Mouse (Mus musculus) intestine, embryonic 16.5 days (tissue): ENCODE results near the gene Adam20. TPM values are rescaled to one million over a fixed set of nuclear protein-coding genes. Genes with fewer than 3 reads are reported as not detected.
"Not testable (repeated sequence)": the region's sequence is repeated elsewhere in the genome, so short reads cannot be mapped to it uniquely, and the experiment has no call there.

Experiments
- ATAC-seq: fragments of 200-750 bp; cut with Nextera tagmentation; 2 replicates; pipeline ENCODE4 v1.8.0; 2017; ENCODE audit warnings: moderate TSS enrichment, moderate library complexity
- H3K27ac ChIP-seq: fragments of 300-500 bp; sonication (generic); 2 replicates; pipeline ENCODE4 v1.5.1; 2014; ENCODE audit warnings: mild to moderate bottlenecking, low read length
- H3K27me3 ChIP-seq: fragments of 300-500 bp; sonication (generic); replicated peaks from 2 replicates; pipeline ENCODE4 v1.6.1; 2014; ENCODE audit warnings: low read length, control low read depth, mixed read lengths; ENCODE audit not compliant: control insufficient read depth, insufficient read depth
- H3K36me3 ChIP-seq: fragments of 300-500 bp; sonication (generic); 2 replicates; pipeline ENCODE4 v1.6.1; 2014; ENCODE audit warnings: low read length, control low read depth; ENCODE audit not compliant: control insufficient read depth, insufficient read depth
- H3K4me1 ChIP-seq: fragments of 300-500 bp; sonication (generic); 2 replicates; pipeline ENCODE4 v1.6.1; 2014; ENCODE audit warnings: low read length, control low read depth, mixed read lengths; ENCODE audit not compliant: control insufficient read depth, insufficient read depth
- H3K4me2 ChIP-seq: fragments of 300-500 bp; sonication (generic); 2 replicates; pipeline ENCODE4 v1.6.1; 2014; ENCODE audit warnings: low read depth, low read length, control low read depth
- H3K4me3 ChIP-seq: fragments of 300-500 bp; sonication (generic); 2 replicates; pipeline ENCODE4 v1.5.1; 2014; ENCODE audit warnings: mild to moderate bottlenecking, low read length
- H3K9ac ChIP-seq: fragments of 300-500 bp; sonication (generic); 2 replicates; pipeline ENCODE4 v1.6.1; 2014; ENCODE audit warnings: low read depth, low read length
- H3K9me3 ChIP-seq: fragments of 300-500 bp; sonication (generic); 2 replicates; pipeline ENCODE4 v1.6.1; 2016; ENCODE audit warnings: low read length, control low read depth; ENCODE audit not compliant: control insufficient read depth
- WGBS: fragments of 180-500 bp; shearing (Covaris S2); extraction: QIAGEN DNeasy Blood & Tissue Kit; methylation state at CpG from one replicate; pipeline ENCODE4 v1.1.7; 2014; 5-methylcytosine and 5-hydroxymethylcytosine counted together
- polyA plus RNA-seq: library from polyadenylated mRNA; unstranded; fragments of >200 nt; fragmentation: Nextera tagmentation; extraction: Ambion mirVana; gene quantifications from 2 replicates; pipeline ENCODE4 v1.2.1, GENCODE M21; 2015

Gene Adam20
- polyA plus RNA-seq, result not detected in 2 replicates

DNA sequence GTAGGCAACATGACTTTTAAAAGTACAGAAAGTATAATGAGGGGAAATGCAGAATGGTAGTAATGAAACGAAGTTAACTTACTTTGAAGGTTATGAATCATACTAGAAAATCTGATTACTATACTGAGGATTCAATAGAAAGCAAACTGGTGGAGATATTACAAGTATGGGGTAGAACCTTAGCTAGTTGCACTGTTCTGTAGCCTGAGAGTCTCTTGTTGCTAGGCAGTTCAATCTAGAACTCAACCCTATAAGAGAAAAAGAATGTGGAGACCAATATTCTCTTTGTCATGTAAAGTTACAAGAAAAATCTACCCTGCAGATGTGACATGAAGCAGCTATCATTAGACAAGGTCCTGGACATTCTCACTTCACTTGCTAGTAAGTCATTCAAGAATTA lies at the start of gene Adam20:
Adam20 (plus strand) TSS at position 301 of the 400 bp plus-strand sequence.
- ATAC-seq, H3K9ac ChIP-seq, H3K36me3 ChIP-seq, H3K27me3 ChIP-seq, H3K4me2 ChIP-seq, H3K27ac ChIP-seq, H3K9me3 ChIP-seq, H3K4me3 ChIP-seq, H3K4me1 ChIP-seq: not testable (repeated sequence)
- WGBS, result 69% methylated on average over 1 of the region's 1 CpGs

GRCm38 (mm10) chr8:40751908-40752307 lies 41.2 kb upstream of the Adam20 start, which contains the start of gene Adam25:
Adam25 (plus strand) TSS chr8:40752208.
- H3K4me2 ChIP-seq, H3K4me1 ChIP-seq, H3K27ac ChIP-seq, H3K9ac ChIP-seq, H3K36me3 ChIP-seq, H3K4me3 ChIP-seq, ATAC-seq, H3K9me3 ChIP-seq, H3K27me3 ChIP-seq: not testable (repeated sequence)
- WGBS, result 49% methylated on average over 1 of the region's 1 CpGs

- no peak for ATAC-seq
- H3K9ac ChIP-seq, result no peak overlapping the region
Observed at GRCm38 (mm10) chr8:40783320-40783719, 9.8 kb upstream of the Adam20 start.

DNA sequence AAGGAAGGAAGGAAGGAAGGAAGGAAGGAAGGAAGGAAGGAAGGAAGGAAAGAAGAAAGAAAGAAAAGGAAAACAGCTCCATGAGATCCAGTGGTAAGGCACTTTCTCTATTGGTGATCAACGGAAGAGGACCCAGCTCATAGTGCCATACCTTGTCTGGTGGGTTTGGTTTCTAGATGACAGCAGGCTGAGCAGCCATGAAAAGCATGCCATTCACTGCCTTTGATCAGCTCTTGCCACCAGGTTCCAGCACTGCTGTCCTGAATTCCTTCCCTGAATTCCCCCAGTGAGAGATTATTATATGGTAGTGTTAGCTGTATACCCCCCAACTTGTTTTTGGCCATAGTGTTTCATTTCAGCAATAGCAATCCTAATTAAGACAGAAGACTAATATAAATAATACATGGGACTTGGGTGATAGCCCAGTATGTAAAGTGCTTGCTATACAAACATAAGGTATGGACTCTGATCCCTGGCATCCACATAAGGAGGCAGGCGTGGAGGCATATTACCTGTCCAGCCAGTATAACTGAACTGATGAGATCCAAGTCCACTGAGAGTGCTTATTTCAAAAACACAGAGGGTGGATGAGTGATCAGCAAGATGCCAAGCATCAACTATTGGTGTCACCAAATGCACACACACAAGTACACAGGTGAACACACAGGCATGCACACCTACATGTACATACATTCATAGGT lies 10.5 kb downstream of the Adam20 start:
- no peaks in the 10 kb centered on the region for H3K4me1 ChIP-seq
- no peak overlapping the region; the same call in 1 of the 2 replicates for H3K27ac ChIP-seq
- no peak overlapping the region for H3K4me2 ChIP-seq
- no peaks in the 10 kb centered on the region for H3K9me3 ChIP-seq
- H3K4me3 ChIP-seq, result no peak overlapping the region
- ATAC-seq, result peak; percentile 100
- no peaks in the 10 kb centered on the region for H3K27me3 ChIP-seq
- no peak overlapping the region for H3K9ac ChIP-seq
- H3K36me3 ChIP-seq, result no peaks in the 10 kb centered on the region
- 61% methylated on average over 2 of the region's 2 CpGs for WGBS

More at GRCm38 (mm10) chr8:40783320-40783719, 9.8 kb upstream of the Adam20 start:
- H3K36me3 ChIP-seq, result no peaks in the 10 kb centered on the region
- no peak overlapping the region for H3K4me2 ChIP-seq
- H3K4me3 ChIP-seq, result no peak overlapping the region
- no peaks in the 10 kb centered on the region for H3K27me3 ChIP-seq
- no peaks in the 10 kb centered on the region for H3K4me1 ChIP-seq
- H3K27ac ChIP-seq, result no peak overlapping the region
- H3K9me3 ChIP-seq, result no peaks in the 10 kb centered on the region

Other genes with a start within 250 kb of the Adam20 start
- not detected in 2 replicates for gene Adam24, start 118.2 kb upstream of the Adam20 start, polyA plus RNA-seq
- gene Adam25, start 41.1 kb upstream of the Adam20 start, polyA plus RNA-seq, result not detected in 2 replicates
- gene Adam39, start 29.7 kb downstream of the Adam20 start, polyA plus RNA-seq, result not detected in 2 replicates